Mouse (Mus musculus) thymus, adult 2 months (tissue): ENCODE results near the gene Plxdc1. TPM values are rescaled to one million over a fixed set of nuclear protein-coding genes. Genes with fewer than 3 reads are reported as not detected.
A peak's percentile ranks its signal among the peaks of the same experiment; 100 is the strongest.
"Not testable (repeated sequence)": the region's sequence is repeated elsewhere in the genome, so short reads cannot be mapped to it uniquely, and the experiment has no call there.

Experiments
- DNase-seq: peaks from one replicate; pipeline ENCODE4 v3.0.0; 2021
- H3K27ac ChIP-seq: fragments of 200-500 bp; 2 replicates; pipeline ENCODE4 v1.5.1; 2012; ENCODE audit warnings: low read length, control low read depth; ENCODE audit not compliant: control insufficient read depth, insufficient read depth
- H3K27me3 ChIP-seq: fragments of 200-500 bp; 2 replicates; pipeline ENCODE4 v1.6.1; 2012; ENCODE audit warnings: mild to moderate bottlenecking, low read length, moderate library complexity, mixed read lengths; ENCODE audit not compliant: control insufficient read depth, insufficient read depth
- H3K36me3 ChIP-seq: fragments of 200-500 bp; 2 replicates; pipeline ENCODE4 v1.6.1; 2012; ENCODE audit warnings: mild to moderate bottlenecking, low read length, moderate library complexity; ENCODE audit not compliant: control insufficient read depth, insufficient read depth
- H3K4me1 ChIP-seq: fragments of 200-500 bp; replicated peaks from 2 replicates; pipeline ENCODE4 v1.6.1; 2012; ENCODE audit warnings: low read length; ENCODE audit not compliant: control insufficient read depth, insufficient read depth
- H3K4me3 ChIP-seq: fragments of 200-500 bp; 2 replicates; pipeline ENCODE4 v1.5.1; 2012; ENCODE audit warnings: mild to moderate bottlenecking, low read length, control low read depth, moderate library complexity; ENCODE audit not compliant: control insufficient read depth, insufficient read depth
- CTCF ChIP-seq: fragments of 200-500 bp; IDR thresholded peaks from 2 replicates; pipeline ENCODE4 v1.5.1; 2012; ENCODE audit warnings: mild to moderate bottlenecking, control low read depth, low read length, moderate library complexity, borderline replicate concordance; ENCODE audit not compliant: control insufficient read depth, poor library complexity, insufficient read depth; ENCODE audit errors: extremely low read depth
- POLR2A ChIP-seq: fragments of 200-500 bp; IDR thresholded peaks from 2 replicates; pipeline ENCODE4 v1.6.1; 2012; ENCODE audit warnings: mild to moderate bottlenecking, low read length, control low read depth, moderate library complexity; ENCODE audit not compliant: control insufficient read depth, poor library complexity, insufficient read depth; ENCODE audit errors: extremely low read depth
- WGBS: fragments of 180-500 bp; shearing (Covaris S2); methylation state at CpG from one replicate; pipeline ENCODE4 v1.1.7; 2018; 5-methylcytosine and 5-hydroxymethylcytosine counted together
- polyA plus RNA-seq: library from polyadenylated mRNA; depleted of rRNA; stranded (reverse); fragments of >200 nt; gene quantifications from 2 replicates; pipeline ENCODE4 v1.2.3, GENCODE M21; 2012

Plxdc1 gene
- polyA plus RNA-seq, 1 experiment = 77.5 TPM

- Histone ChIP-seq H3K4me1 (peaks cover 15% of the 10 kb centered on the region), H3K4me3 (no peak overlapping the region), H3K27ac (no peak overlapping the region), H3K27me3 (no peaks in the 10 kb centered on the region), H3K36me3 (peaks cover 5% of the 10 kb centered on the region; the same call in 1 of the 2 replicates)
- 34% methylated on average over 7 of the region's 7 CpGs for WGBS
- peak; percentile 50 for DNase-seq
- TF ChIP-seq POLR2A (no peak), CTCF (peak; percentile 50; the same call in 1 of the 2 replicates)
These were observed 38.8 kb downstream of the Plxdc1 start for GRCm38 (mm10) chr11:97947426-97947825.

- 64% methylated on average over 7 of the region's 7 CpGs for WGBS
- not testable (repeated sequence) for H3K4me3 ChIP-seq, H3K36me3 ChIP-seq
These were observed 40.4 kb downstream of the Plxdc1 start for GRCm38 (mm10) chr11:97945738-97946289.

GRCm38 (mm10) chr11:97945031-97945430 is 41.2 kb downstream of the Plxdc1 start:
- Histone ChIP-seq H3K27me3 (no peaks in the 10 kb centered on the region), H3K27ac (no peak overlapping the region), H3K36me3 (peaks cover 3% of the 10 kb centered on the region; the same call in 1 of the 2 replicates), H3K4me1 (peaks cover 16% of the 10 kb centered on the region), H3K4me3 (no peak overlapping the region)
- no peak for TF ChIP-seq CTCF
- no peak for TF ChIP-seq POLR2A
- no peak for DNase-seq
- WGBS = 95% methylated on average over 10 of the region's 10 CpGs

More at GRCm38 (mm10) chr11:97945738-97946289, 40.4 kb downstream of the Plxdc1 start:
- H3K27ac ChIP-seq, H3K27me3 ChIP-seq, DNase-seq: not testable (repeated sequence)
- peaks cover 18% of the 10 kb centered on the region for H3K4me1 ChIP-seq

- no peak for TF ChIP-seq POLR2A
- no peak for TF ChIP-seq CTCF
- Histone ChIP-seq H3K36me3 (peaks cover 8% of the 10 kb centered on the region; the same call in 1 of the 2 replicates), H3K4me3 (no peak overlapping the region), H3K4me1 (peaks cover 11% of the 10 kb centered on the region; the same call in 1 of the 2 replicates), H3K27ac (no peak overlapping the region), H3K27me3 (no peaks in the 10 kb centered on the region)
- WGBS = 72% methylated on average over 5 of the region's 5 CpGs
- no peak for DNase-seq
These were observed 43.0 kb downstream of the Plxdc1 start for GRCm38 (mm10) chr11:97943256-97943655.

GRCm38 (mm10) chr11:97942420-97943111 is 43.7 kb downstream of the Plxdc1 start:
- TF ChIP-seq POLR2A = no peak
- no peak for TF ChIP-seq CTCF

GRCm38 (mm10) chr11:97937469-97938105 is 48.7 kb downstream of the Plxdc1 start:
- Histone ChIP-seq H3K4me1 (peaks cover 4% of the 10 kb centered on the region; the same call in 1 of the 2 replicates), H3K27ac (no peak overlapping the region), H3K27me3 (no peaks in the 10 kb centered on the region), H3K4me3 (no peak overlapping the region), H3K36me3 (peaks cover 8% of the 10 kb centered on the region; the same call in 1 of the 2 replicates)
- no peak for TF ChIP-seq CTCF
- TF ChIP-seq POLR2A = no peak
- WGBS = 95% methylated on average over 2 of the region's 2 CpGs
- DNase-seq = no peak

More at GRCm38 (mm10) chr11:97942420-97943111, 43.7 kb downstream of the Plxdc1 start:
- Histone ChIP-seq H3K36me3 (peaks cover 8% of the 10 kb centered on the region; the same call in 1 of the 2 replicates), H3K4me3 (no peak overlapping the region), H3K27me3 (no peaks in the 10 kb centered on the region), H3K27ac (no peak overlapping the region), H3K4me1 (peaks cover 11% of the 10 kb centered on the region; the same call in 1 of the 2 replicates)
- DNase-seq = no peak
- WGBS = 41% methylated on average over 15 of the region's 15 CpGs
